Mouse (Mus musculus) small intestine, adult 2 months (tissue): ENCODE results near the gene Olfr558.

Source experiments
- CTCF ChIP-seq: fragments of 200-500 bp; IDR thresholded peaks from 2 replicates; pipeline ENCODE4 v1.5.1; 2012; ENCODE audit warnings: low read depth, mild to moderate bottlenecking, control low read depth, inconsistent platforms, low read length, moderate library complexity, mixed read lengths; ENCODE audit not compliant: insufficient replicate concordance, insufficient read length; ENCODE audit errors: extremely low read depth
- POLR2A ChIP-seq: fragments of 200-500 bp; IDR thresholded peaks from 2 replicates; pipeline ENCODE4 v1.6.1; 2012; ENCODE audit warnings: low read depth, mild to moderate bottlenecking, control low read depth, inconsistent platforms, low read length, moderate library complexity

DNA sequence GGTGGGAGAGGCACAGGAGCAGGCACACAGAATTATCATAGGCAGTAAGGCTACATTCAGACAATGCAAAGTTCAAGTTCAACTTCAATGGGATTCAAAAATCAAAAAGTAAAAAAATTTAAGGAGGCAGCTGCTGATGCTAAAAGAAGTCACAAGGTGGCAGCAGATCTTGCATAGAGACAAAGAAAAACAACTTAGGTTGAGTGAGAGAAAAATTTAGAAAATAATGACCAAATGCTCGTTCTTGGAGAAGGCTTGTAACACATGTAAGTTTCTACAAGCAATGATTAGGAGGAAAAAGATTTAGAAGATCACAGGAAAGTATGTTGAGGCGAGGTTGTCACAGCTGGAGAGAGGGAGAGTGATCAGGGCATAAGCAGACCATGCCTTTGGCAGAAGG lies 36.6 kb upstream of the Olfr558 start:
- TF ChIP-seq CTCF (no peak), POLR2A (no peak)
